Mouse (Mus musculus) lung, embryonic 15.5 days (tissue): Measurements from ENCODE around the gene Hectd4. TPM values are rescaled to one million over a fixed set of nuclear protein-coding genes. Genes with fewer than 3 reads are reported as not detected.
"Not testable (repeated sequence)": the region's sequence is repeated elsewhere in the genome, so short reads cannot be mapped to it uniquely, and the experiment has no call there.

Experiments used
- ATAC-seq: fragments of 200-750 bp; cut with Nextera tagmentation; 2 replicates; pipeline ENCODE4 v1.8.0; 2017; ENCODE audit warnings: moderate number of reproducible peaks, borderline replicate concordance; ENCODE audit not compliant: low FRiP score, low TSS enrichment; ENCODE audit errors: extremely low read depth
- H3K27ac ChIP-seq: fragments of 300-500 bp; sonication (generic); 2 replicates; pipeline ENCODE4 v1.5.1; 2015; ENCODE audit warnings: moderate library complexity, mild to moderate bottlenecking, inconsistent platforms
- H3K27me3 ChIP-seq: fragments of 300-500 bp; sonication (generic); 2 replicates; pipeline ENCODE4 v1.6.1; 2015; ENCODE audit warnings: inconsistent platforms
- H3K36me3 ChIP-seq: fragments of 300-500 bp; sonication (generic); 2 replicates; pipeline ENCODE4 v1.6.1; 2015; ENCODE audit warnings: inconsistent platforms
- H3K4me1 ChIP-seq: fragments of 300-500 bp; sonication (generic); 2 replicates; pipeline ENCODE4 v1.6.1; 2015; ENCODE audit warnings: inconsistent platforms
- H3K4me2 ChIP-seq: fragments of 300-500 bp; sonication (generic); 2 replicates; pipeline ENCODE4 v1.6.1; 2015; ENCODE audit warnings: inconsistent platforms, mild to moderate bottlenecking, moderate library complexity
- H3K4me3 ChIP-seq: fragments of 300-500 bp; sonication (generic); 2 replicates; pipeline ENCODE4 v1.5.1; 2015; ENCODE audit warnings: mild to moderate bottlenecking, inconsistent platforms
- H3K9ac ChIP-seq: fragments of 300-500 bp; sonication (generic); 2 replicates; pipeline ENCODE4 v1.6.1; 2015; ENCODE audit warnings: inconsistent platforms
- H3K9me3 ChIP-seq: fragments of 300-500 bp; sonication (generic); 2 replicates; pipeline ENCODE4 v1.6.1; 2016; ENCODE audit warnings: inconsistent platforms
- WGBS: fragments of 180-500 bp; shearing (Covaris S2); methylation state at CpG from one replicate; pipeline ENCODE4 v1.1.7; 2015; 5-methylcytosine and 5-hydroxymethylcytosine counted together
- polyA plus RNA-seq: library from polyadenylated mRNA; unstranded; fragments of >200 nt; fragmentation: Nextera tagmentation; extraction: Ambion mirVana; gene quantifications from 2 replicates; pipeline ENCODE4 v1.2.1, GENCODE M21; 2015

Gene Hectd4
- polyA plus RNA-seq, 1 experiment from 2014 or later, result 4.4 TPM

DNA sequence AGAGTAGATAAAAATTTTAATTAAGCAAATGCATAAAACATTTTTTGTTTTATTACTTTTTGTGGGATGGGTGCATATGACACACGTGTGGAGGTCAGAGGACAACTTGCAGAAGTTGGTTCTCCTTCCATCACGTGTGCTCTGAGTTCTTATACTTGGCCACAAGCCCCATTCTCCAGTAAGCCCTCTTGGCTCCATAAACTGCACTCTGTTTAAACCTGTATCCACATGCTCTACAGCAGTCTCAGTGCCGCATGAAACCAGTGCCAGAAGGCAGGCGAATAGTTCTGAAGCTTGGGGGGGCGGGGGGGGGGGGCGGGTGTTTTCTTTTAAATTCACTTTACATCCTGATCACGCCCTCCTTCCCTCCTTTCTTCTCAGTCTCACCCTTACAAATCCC, 85.0 kb downstream of the Hectd4 start:
- H3K9me3 ChIP-seq, result no peaks in the 10 kb centered on the region
- no peak overlapping the region for H3K4me2 ChIP-seq
- H3K27ac ChIP-seq, result no peak overlapping the region
- H3K9ac ChIP-seq, result no peak overlapping the region
- peaks cover 78% of the 10 kb centered on the region for H3K36me3 ChIP-seq
- ATAC-seq, result no peak
- 83% methylated on average over 7 of the region's 7 CpGs for WGBS
- H3K4me3 ChIP-seq, result no peak overlapping the region
- H3K4me1 ChIP-seq, result no peaks in the 10 kb centered on the region
- no peaks in the 10 kb centered on the region for H3K27me3 ChIP-seq

- 81% methylated on average over 3 of the region's 3 CpGs for WGBS
- H3K4me3 ChIP-seq, result no peak overlapping the region
- peaks cover 82% of the 10 kb centered on the region for H3K36me3 ChIP-seq
- no peak for ATAC-seq
- no peaks in the 10 kb centered on the region for H3K27me3 ChIP-seq
- H3K27ac ChIP-seq, result no peak overlapping the region
- H3K4me2 ChIP-seq, result no peak overlapping the region
- H3K4me1 ChIP-seq, result no peaks in the 10 kb centered on the region
- no peak overlapping the region for H3K9ac ChIP-seq
- H3K9me3 ChIP-seq, result no peaks in the 10 kb centered on the region
Measured at GRCm38 (mm10) chr5:121307620-121308019, 87.6 kb downstream of the Hectd4 start.

GRCm38 (mm10) chr5:121311576-121311975, 91.6 kb downstream of the Hectd4 start:
- H3K27ac ChIP-seq, result no peak overlapping the region
- no peaks in the 10 kb centered on the region for H3K27me3 ChIP-seq
- H3K9me3 ChIP-seq, result no peaks in the 10 kb centered on the region
- H3K36me3 ChIP-seq, result peaks cover 84% of the 10 kb centered on the region
- H3K9ac ChIP-seq, result no peak overlapping the region
- H3K4me1 ChIP-seq, result no peaks in the 10 kb centered on the region
- H3K4me3 ChIP-seq, result no peak overlapping the region
- no peak overlapping the region for H3K4me2 ChIP-seq
- ATAC-seq, result no peak
- WGBS, result 94% methylated on average over 8 of the region's 8 CpGs

DNA sequence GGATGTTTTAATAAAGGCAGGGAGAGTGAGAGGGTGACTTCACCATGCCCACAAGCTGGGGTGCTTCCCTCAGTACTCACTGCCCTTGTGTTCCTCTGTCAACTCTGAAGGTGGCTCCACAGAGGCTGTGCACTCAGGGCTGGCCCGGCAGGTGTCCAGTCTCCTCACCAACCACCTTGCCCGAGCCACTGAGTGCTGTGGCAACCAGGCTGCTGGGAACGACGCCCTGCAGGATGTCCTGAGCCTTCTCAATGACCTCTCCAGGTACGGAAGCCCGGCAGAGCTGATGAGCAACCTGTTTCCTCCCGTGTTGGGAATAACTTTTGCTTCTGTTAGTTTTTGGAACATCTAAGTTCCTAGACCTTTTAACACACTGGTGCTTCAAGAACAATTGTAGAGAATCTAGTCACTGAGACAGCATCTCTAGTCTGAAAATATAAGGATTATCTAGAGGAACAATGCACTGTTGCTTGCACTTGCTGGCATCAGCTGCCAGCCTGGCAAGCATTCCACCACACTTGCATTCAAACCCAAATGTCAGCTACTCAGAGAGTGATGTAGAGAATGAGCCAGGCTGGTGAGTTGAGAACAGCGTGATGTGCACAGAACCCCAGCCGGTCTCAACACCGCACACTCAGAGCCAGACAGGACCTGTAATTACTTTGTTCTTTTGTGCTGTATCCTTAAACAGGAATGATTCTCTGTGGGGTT, 93.9 kb downstream of the Hectd4 start:
- H3K27me3 ChIP-seq, result no peaks in the 10 kb centered on the region
- H3K4me1 ChIP-seq, result no peaks in the 10 kb centered on the region
- H3K27ac ChIP-seq, result no peak overlapping the region
- ATAC-seq, result no peak
- no peak overlapping the region for H3K4me3 ChIP-seq
- H3K4me2 ChIP-seq, result no peak overlapping the region
- H3K36me3 ChIP-seq, result peaks cover 81% of the 10 kb centered on the region
- H3K9ac ChIP-seq, result no peak overlapping the region
- H3K9me3 ChIP-seq, result no peaks in the 10 kb centered on the region
- WGBS, result 85% methylated on average over 10 of the region's 10 CpGs

GRCm38 (mm10) chr5:121326079-121326805, 106.2 kb downstream of the Hectd4 start:
- ATAC-seq, result no peak
- Histone ChIP-seq H3K27ac (no peak overlapping the region), H3K4me3 (no peak overlapping the region), H3K9me3 (no peaks in the 10 kb centered on the region), H3K27me3 (no peaks in the 10 kb centered on the region), H3K4me1 (no peaks in the 10 kb centered on the region), H3K36me3 (peaks cover 69% of the 10 kb centered on the region), H3K4me2 (no peak overlapping the region), H3K9ac (no peak overlapping the region)
- WGBS, result 85% methylated on average over 14 of the region's 14 CpGs

DNA sequence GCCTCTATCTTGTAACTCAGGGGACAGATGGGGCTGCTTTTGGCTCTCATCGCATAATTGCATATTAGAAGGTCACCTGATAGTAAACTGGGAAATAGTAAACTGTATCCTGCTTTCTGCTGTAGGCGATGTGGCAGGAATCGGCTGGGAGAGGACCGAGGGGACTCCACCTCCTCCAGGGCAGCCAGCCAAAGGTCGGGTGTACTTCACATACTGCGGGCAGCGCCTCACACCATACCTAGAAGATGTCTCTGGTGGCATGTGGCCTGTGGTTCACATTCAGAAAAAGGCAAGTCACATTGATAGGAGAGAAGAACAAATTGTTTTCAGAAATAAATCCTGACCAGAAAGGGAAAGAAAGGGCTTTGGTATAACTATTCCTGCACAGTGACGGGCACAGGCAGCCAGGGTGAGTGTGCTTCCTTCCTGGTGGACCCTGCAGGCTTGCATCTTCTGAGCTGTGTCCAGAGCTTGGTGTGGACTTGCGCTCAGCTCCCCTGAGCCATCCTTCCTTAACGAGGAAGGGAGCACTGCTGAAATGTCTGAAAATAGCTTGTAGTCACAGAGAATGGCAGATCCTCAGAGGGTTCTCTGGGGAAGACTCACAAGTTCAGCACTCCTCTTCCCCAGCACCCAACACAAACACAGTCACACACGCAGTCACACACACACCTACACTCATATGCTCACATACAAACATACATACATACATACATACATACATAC, 109.5 kb downstream of the Hectd4 start:
- Histone ChIP-seq H3K9me3 (no peaks in the 10 kb centered on the region), H3K27me3 (no peaks in the 10 kb centered on the region), H3K4me2 (peak overlapping the region; percentile 38), H3K36me3 (peaks cover 67% of the 10 kb centered on the region), H3K4me1 (no peaks in the 10 kb centered on the region), H3K4me3 (peak overlapping the region; percentile 15), H3K27ac (peak overlapping the region; percentile 57), H3K9ac (no peak overlapping the region)
- ATAC-seq, result no peak
- 64% methylated on average over 11 of the region's 11 CpGs for WGBS

DNA sequence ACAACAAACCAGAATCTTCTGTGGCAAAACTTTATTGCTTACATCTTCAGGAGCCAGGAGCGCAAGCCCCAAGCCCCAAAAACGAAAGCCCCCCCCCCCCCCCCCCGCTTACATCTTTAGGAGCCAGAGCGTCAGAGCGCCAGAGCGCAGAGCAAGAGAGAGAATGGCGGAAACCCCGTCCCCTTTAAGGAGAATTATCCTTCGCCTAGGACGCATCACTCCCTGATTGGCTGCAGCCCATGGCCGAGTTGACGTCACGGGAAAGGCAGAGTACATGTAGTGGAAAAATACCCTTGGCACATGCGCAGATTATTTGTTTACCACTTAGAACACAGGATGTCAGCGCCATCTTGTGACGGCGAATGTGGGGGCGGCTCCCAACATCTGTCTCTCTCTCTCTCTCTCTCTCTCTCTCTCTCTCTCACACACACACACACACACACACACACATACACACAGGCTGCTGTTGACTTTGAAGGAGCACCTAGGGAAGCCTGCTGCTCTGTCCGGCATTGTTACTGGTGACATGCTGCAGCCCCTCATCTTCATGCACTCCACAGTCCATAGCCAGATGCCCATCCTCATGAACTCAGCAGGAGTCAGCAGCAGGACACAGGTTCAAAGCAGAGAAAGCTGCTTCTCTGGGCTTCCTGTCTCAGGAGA, 110.3 kb downstream of the Hectd4 start:
- not testable (repeated sequence) for ATAC-seq, H3K27me3 ChIP-seq, H3K4me2 ChIP-seq, H3K4me1 ChIP-seq, H3K9ac ChIP-seq, H3K9me3 ChIP-seq
- Histone ChIP-seq H3K4me3 (peak overlapping the region; percentile 15), H3K36me3 (peaks cover 69% of the 10 kb centered on the region), H3K27ac (0 out of 2 replicates have a peak overlapping the region, but pooled peaks have one; percentile 33)
- 77% methylated on average over 13 of the region's 19 CpGs for WGBS

- Histone ChIP-seq H3K9me3 (no peaks in the 10 kb centered on the region), H3K4me2 (no peak overlapping the region), H3K27ac (no peak overlapping the region), H3K4me3 (no peak overlapping the region), H3K36me3 (peaks cover 65% of the 10 kb centered on the region), H3K9ac (no peak overlapping the region), H3K4me1 (no peaks in the 10 kb centered on the region), H3K27me3 (no peaks in the 10 kb centered on the region)
- no peak for ATAC-seq
- 96% methylated on average over 10 of the region's 10 CpGs for WGBS
Measured at GRCm38 (mm10) chr5:121331731-121332130, 111.7 kb downstream of the Hectd4 start.

DNA sequence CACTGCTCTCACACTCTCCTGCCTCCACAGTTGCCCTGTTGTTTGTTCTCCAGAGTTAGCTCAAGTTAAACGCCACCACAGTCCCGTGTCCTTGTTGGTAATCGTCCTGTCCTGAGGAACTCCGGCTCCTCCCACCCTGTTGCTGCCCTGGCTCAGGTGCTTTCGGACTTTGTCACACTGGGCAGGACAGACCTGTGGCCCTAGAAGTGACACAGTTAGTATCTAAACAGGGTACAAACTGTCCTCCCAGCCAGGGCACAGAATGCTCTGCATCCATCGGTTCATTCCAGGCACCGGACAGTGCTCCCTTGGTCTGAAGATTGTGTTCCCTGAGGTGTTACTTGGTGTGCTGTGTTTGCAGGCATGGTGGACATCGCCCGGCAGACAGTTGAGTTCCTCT, 114.0 kb downstream of the Hectd4 start:
- Histone ChIP-seq H3K27me3 (no peaks in the 10 kb centered on the region), H3K27ac (no peak overlapping the region), H3K9ac (no peak overlapping the region), H3K36me3 (peaks cover 72% of the 10 kb centered on the region), H3K4me1 (no peaks in the 10 kb centered on the region), H3K4me3 (no peak overlapping the region), H3K9me3 (no peaks in the 10 kb centered on the region), H3K4me2 (no peak overlapping the region)
- 92% methylated on average over 9 of the region's 9 CpGs for whole genome bisulfite sequencing
- no peak for ATAC-seq

- ATAC-seq, result no peak
- peaks cover 76% of the 10 kb centered on the region for H3K36me3 ChIP-seq
Measured at GRCm38 (mm10) chr5:121334454-121334853, 114.4 kb downstream of the Hectd4 start.

DNA sequence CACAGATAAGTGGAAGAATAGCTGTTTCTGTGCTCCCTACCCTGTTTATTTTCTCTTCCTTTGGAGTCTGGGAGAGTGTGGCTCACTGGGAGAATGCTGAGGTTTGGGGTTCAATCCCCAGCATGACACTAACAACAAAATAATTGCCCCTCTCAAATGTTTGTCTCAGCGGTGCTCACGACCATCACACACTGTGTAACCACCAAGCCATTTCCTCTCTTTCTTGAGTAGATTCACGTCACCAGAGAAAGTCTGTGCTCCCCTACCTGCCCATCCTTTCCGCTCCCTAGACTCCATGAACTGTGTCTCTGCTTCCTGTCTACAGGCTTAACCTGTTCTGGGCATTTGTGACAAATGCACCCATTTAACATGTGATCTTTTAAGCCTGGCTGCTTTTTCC, 115.4 kb downstream of the Hectd4 start:
- no peak overlapping the region for H3K4me2 ChIP-seq
- H3K9me3 ChIP-seq, result no peaks in the 10 kb centered on the region
- 87% methylated on average over 4 of the region's 4 CpGs for WGBS
- H3K27me3 ChIP-seq, result no peaks in the 10 kb centered on the region
- H3K36me3 ChIP-seq, result peaks cover 82% of the 10 kb centered on the region
- H3K9ac ChIP-seq, result no peak overlapping the region
- no peaks in the 10 kb centered on the region for H3K4me1 ChIP-seq
- no peak overlapping the region for H3K27ac ChIP-seq
- no peak for ATAC-seq
- H3K4me3 ChIP-seq, result no peak overlapping the region

More at GRCm38 (mm10) chr5:121334454-121334853, 114.4 kb downstream of the Hectd4 start:
- Histone ChIP-seq H3K4me2 (no peak overlapping the region), H3K9ac (no peak overlapping the region), H3K27ac (no peak overlapping the region), H3K4me1 (no peaks in the 10 kb centered on the region), H3K4me3 (no peak overlapping the region), H3K9me3 (no peaks in the 10 kb centered on the region), H3K27me3 (no peaks in the 10 kb centered on the region)
- WGBS, result 85% methylated on average over 5 of the region's 5 CpGs
